Mouse (Mus musculus) embryonic facial prominence, embryonic 11.5 days (tissue): ENCODE data around the gene Gm8271. TPM values are rescaled to one million over a fixed set of nuclear protein-coding genes. Genes with fewer than 3 reads are reported as not detected.
"Not testable (repeated sequence)": the region's sequence is repeated elsewhere in the genome, so short reads cannot be mapped to it uniquely, and the experiment has no call there.

Source experiments
- ATAC-seq: fragments of 200-750 bp; cut with Nextera tagmentation; replicated peaks from 2 replicates; pipeline ENCODE4 v1.8.0; 2017; ENCODE audit warnings: low read depth; ENCODE audit not compliant: insufficient number of reproducible peaks, low FRiP score, low TSS enrichment
- DNase-seq: peaks from one replicate; pipeline ENCODE4 v3.0.0-alpha.2; 2015; ENCODE audit warnings: low spot score
- H3K27ac ChIP-seq: fragments of 300-500 bp; sonication (generic); replicated peaks from 2 replicates; pipeline ENCODE4 v1.5.1; 2014; ENCODE audit warnings: mild to moderate bottlenecking, low read depth, low read length, control low read depth
- H3K27me3 ChIP-seq: fragments of 300-500 bp; sonication (generic); 2 replicates; pipeline ENCODE4 v1.6.1; 2014; ENCODE audit warnings: mild to moderate bottlenecking, low read length, moderate library complexity, mixed read lengths; ENCODE audit not compliant: control insufficient read depth, insufficient read depth
- H3K36me3 ChIP-seq: fragments of 300-500 bp; sonication (generic); replicated peaks from 2 replicates; pipeline ENCODE4 v1.6.1; 2014; ENCODE audit warnings: low read depth, mild to moderate bottlenecking, low read length, moderate library complexity, mixed read lengths; ENCODE audit not compliant: control insufficient read depth, insufficient read depth
- H3K4me1 ChIP-seq: fragments of 300-500 bp; sonication (generic); 2 replicates; pipeline ENCODE4 v1.6.1; 2014; ENCODE audit warnings: low read length, mixed read lengths; ENCODE audit not compliant: control insufficient read depth, insufficient read depth
- H3K4me2 ChIP-seq: fragments of 300-500 bp; sonication (generic); 2 replicates; pipeline ENCODE4 v1.6.1; 2014; ENCODE audit warnings: low read depth, mild to moderate bottlenecking, control low read depth, low read length, moderate library complexity
- H3K4me3 ChIP-seq: fragments of 300-500 bp; sonication (generic); 2 replicates; pipeline ENCODE4 v1.5.1; 2014; ENCODE audit warnings: low read depth, low read length, control low read depth
- H3K9ac ChIP-seq: fragments of 300-500 bp; sonication (generic); replicated peaks from 2 replicates; pipeline ENCODE4 v1.6.1; 2014; ENCODE audit warnings: mild to moderate bottlenecking, control low read depth, low read length
- H3K9me3 ChIP-seq: fragments of 300-500 bp; sonication (generic); replicated peaks from 2 replicates; pipeline ENCODE4 v1.6.1; 2016; ENCODE audit warnings: mild to moderate bottlenecking, low read length, inconsistent platforms, mixed read lengths; ENCODE audit not compliant: control insufficient read depth
- WGBS: fragments of 180-500 bp; shearing (Covaris S2); extraction: QIAGEN DNeasy Blood & Tissue Kit; methylation state at CpG from one replicate; pipeline ENCODE4 v1.1.7; 2014; 5-methylcytosine and 5-hydroxymethylcytosine counted together
- polyA plus RNA-seq: library from polyadenylated mRNA; unstranded; fragments of >200 nt; fragmentation: Nextera tagmentation; extraction: Ambion mirVana; gene quantifications from 2 replicates; pipeline ENCODE4 v1.2.1, GENCODE M21; 2014

The Gm8271 gene
- not detected in 2 replicates for polyA plus RNA-seq

DNA sequence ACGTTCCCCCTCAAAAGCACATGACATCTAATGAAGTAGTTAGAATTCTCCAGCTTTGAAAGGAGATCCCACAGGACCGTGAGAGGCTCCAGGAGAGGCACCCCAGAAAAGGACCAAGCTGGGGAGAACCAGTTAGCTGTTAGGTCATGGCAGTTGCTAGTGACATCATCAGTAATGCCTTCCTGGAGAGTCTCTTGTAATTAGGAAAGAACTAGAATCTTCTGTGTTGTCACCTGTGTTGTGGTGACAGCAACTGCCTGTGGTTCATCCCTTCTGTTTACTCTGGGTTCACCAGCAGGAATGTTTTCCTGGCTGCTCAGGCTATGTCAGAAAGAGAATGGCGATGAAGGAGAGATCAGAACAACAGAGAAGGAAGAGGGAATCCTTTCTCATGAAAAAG, at the start of gene Gm8271:
Gene Gm8271 (plus strand): TSS at position 301 of the 400 bp plus-strand sequence.
- not testable (repeated sequence) for ATAC-seq
- no CpG with 5 or more reads among the region's 3 CpGs for WGBS

DNA sequence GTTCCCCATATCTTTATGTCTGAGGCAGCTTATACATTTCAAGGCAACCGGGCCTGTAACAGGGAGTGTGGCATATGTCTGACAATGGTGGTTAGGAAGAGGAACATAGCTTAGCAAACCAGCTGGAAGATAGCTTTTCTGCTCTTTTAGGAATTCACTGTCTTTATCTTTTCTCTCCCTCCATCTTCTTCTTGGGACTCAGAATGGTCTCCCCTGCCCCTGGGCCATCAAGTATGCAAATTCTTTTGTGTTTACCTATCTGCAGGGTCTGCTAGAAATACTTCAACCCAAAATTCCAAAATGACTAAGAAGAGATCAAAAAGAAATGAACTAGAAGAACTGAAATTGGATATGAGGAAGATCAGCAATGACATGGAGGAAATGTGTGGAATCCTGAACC, 21.4 kb upstream of the Gm8271 start, which contains the start of gene Gm3317:
Gene Gm3317 (plus strand): TSS at position 301 of the 400 bp plus-strand sequence.
- not testable (repeated sequence) for DNase-seq, H3K4me3 ChIP-seq, H3K27me3 ChIP-seq, ATAC-seq, H3K4me1 ChIP-seq, H3K27ac ChIP-seq, H3K9me3 ChIP-seq, H3K4me2 ChIP-seq, H3K36me3 ChIP-seq, H3K9ac ChIP-seq
- WGBS = no CpG with 5 or more reads among the region's 1 CpGs

More for the DNA sequence above, at the start of gene Gm8271:
- not testable (repeated sequence) for DNase-seq, H3K4me1 ChIP-seq, H3K27ac ChIP-seq, H3K9ac ChIP-seq, H3K4me3 ChIP-seq, H3K9me3 ChIP-seq, H3K36me3 ChIP-seq, H3K27me3 ChIP-seq, H3K4me2 ChIP-seq

Other genes starting within 250 kb of the Gm8271 start
- not detected in 2 replicates for gene Gm8297, start 201.9 kb upstream of the Gm8271 start, polyA plus RNA-seq
- gene Gm3298, start 169.9 kb upstream of the Gm8271 start, polyA plus RNA-seq = not detected in 2 replicates
- gene 4930555G01Rik, start 135.2 kb upstream of the Gm8271 start, polyA plus RNA-seq = not detected in 2 replicates
- gene Gm8281, start 114.8 kb upstream of the Gm8271 start, polyA plus RNA-seq = 2.0 and 2.2 TPM in 2 replicates
- not detected in 2 replicates for gene Gm8279, start 54.3 kb upstream of the Gm8271 start, polyA plus RNA-seq
- gene Gm3317, start 21.3 kb upstream of the Gm8271 start, polyA plus RNA-seq = not detected in 2 replicates
- not detected in 2 replicates for gene Gm3526, start 74.8 kb downstream of the Gm8271 start, polyA plus RNA-seq
- gene Gm3542, start 149.1 kb downstream of the Gm8271 start, polyA plus RNA-seq = not detected in 2 replicates
- gene Gm3500, start 203.3 kb downstream of the Gm8271 start, polyA plus RNA-seq = not detected in 2 replicates